Mouse (Mus musculus): ENCODE results near the gene Slc25a45. TPM values are rescaled to one million over a fixed set of nuclear protein-coding genes. Genes with fewer than 3 reads are reported as not detected.
"Not testable (repeated sequence)": the region's sequence is repeated elsewhere in the genome, so short reads cannot be mapped to it uniquely, and the experiment has no call there.

Gene Slc25a45
- polyA plus RNA-seq, 2 experiments from 2014 or later: 43.3 to 60.2 TPM

GRCm38 (mm10) chr19:5862335-5863085 lies 15.1 kb upstream of the Slc25a45 start:
- ATAC-seq: no peak

- no peak for ATAC-seq
Observed at GRCm38 (mm10) chr19:5863776-5864175, 13.8 kb upstream of the Slc25a45 start.

GRCm38 (mm10) chr19:5864710-5865398 lies 12.8 kb upstream of the Slc25a45 start:
- ATAC-seq: no peak

- no peak for ATAC-seq
Observed at GRCm38 (mm10) chr19:5868096-5868495, 9.5 kb upstream of the Slc25a45 start.

GRCm38 (mm10) chr19:5871273-5871672 lies 6.3 kb upstream of the Slc25a45 start:
- peak; percentile 17 for ATAC-seq

GRCm38 (mm10) chr19:5871683-5872082 lies 5.9 kb upstream of the Slc25a45 start:
- ATAC-seq: no peak

- ATAC-seq: no peak
Observed at GRCm38 (mm10) chr19:5872528-5872927, 5.1 kb upstream of the Slc25a45 start.

GRCm38 (mm10) chr19:5872931-5873556 lies 4.6 kb upstream of the Slc25a45 start:
- ATAC-seq: no peak

- no peak for ATAC-seq
Observed at GRCm38 (mm10) chr19:5874391-5874968, 3.1 kb upstream of the Slc25a45 start.

GRCm38 (mm10) chr19:5874969-5875480 lies 2.6 kb upstream of the Slc25a45 start, which contains the start of gene Frmd8:
Gene Frmd8 (minus strand): TSS chr19:5875274.
- ATAC-seq: peak; percentile 62

- ATAC-seq: no peak
Observed at GRCm38 (mm10) chr19:5878362-5878722, 734 bp downstream of the Slc25a45 start.

GRCm38 (mm10) chr19:5878916-5879315 lies 1.3 kb downstream of the Slc25a45 start:
- ATAC-seq: no peak

- ATAC-seq: no peak
Observed at GRCm38 (mm10) chr19:5879735-5880134, 2.1 kb downstream of the Slc25a45 start.

- ATAC-seq: no peak
Observed at GRCm38 (mm10) chr19:5881155-5881554, 3.5 kb downstream of the Slc25a45 start.

GRCm38 (mm10) chr19:5882079-5882478 lies 4.5 kb downstream of the Slc25a45 start:
- ATAC-seq: not testable (repeated sequence)

- ATAC-seq: no peak
Observed at GRCm38 (mm10) chr19:5883935-5884334, 6.3 kb downstream of the Slc25a45 start.

- no peak for ATAC-seq
Observed at GRCm38 (mm10) chr19:5885838-5886237, 8.2 kb downstream of the Slc25a45 start.

- ATAC-seq: no peak
Observed at GRCm38 (mm10) chr19:5887234-5887815, 9.7 kb downstream of the Slc25a45 start.

- no peak for ATAC-seq
Observed at GRCm38 (mm10) chr19:5889211-5889610, 11.6 kb downstream of the Slc25a45 start.

GRCm38 (mm10) chr19:5891521-5892258 lies 14.1 kb downstream of the Slc25a45 start:
- no peak for ATAC-seq

- ATAC-seq: no peak
Observed at GRCm38 (mm10) chr19:5892262-5892661, 14.7 kb downstream of the Slc25a45 start.

GRCm38 (mm10) chr19:5892735-5893134 lies 15.1 kb downstream of the Slc25a45 start:
- ATAC-seq: no peak
